Mouse (Mus musculus) forebrain, embryonic 11.5 days (tissue): ENCODE measurements around the gene Best3. TPM values are rescaled to one million over a fixed set of nuclear protein-coding genes. Genes with fewer than 3 reads are reported as not detected.
"Not testable (repeated sequence)": the region's sequence is repeated elsewhere in the genome, so short reads cannot be mapped to it uniquely, and the experiment has no call there.

Experiments
- ATAC-seq: fragments of 200-750 bp; cut with Nextera tagmentation; replicated peaks from 2 replicates; pipeline ENCODE4 v1.8.0; 2017; ENCODE audit warnings: moderate TSS enrichment; ENCODE audit not compliant: low FRiP score
- DNase-seq: peaks from one replicate; pipeline ENCODE4 v3.0.0-alpha.2; 2017; ENCODE audit warnings: low spot score
- H3K27ac ChIP-seq: fragments of 300-500 bp; sonication (generic); 2 replicates; pipeline ENCODE4 v1.5.1; 2014; ENCODE audit warnings: low read depth, low read length
- H3K27me3 ChIP-seq: fragments of 300-500 bp; sonication (generic); 2 replicates; pipeline ENCODE4 v1.6.1; 2014; ENCODE audit warnings: mild to moderate bottlenecking, low read length, mixed read lengths; ENCODE audit not compliant: control insufficient read depth, insufficient read depth
- H3K36me3 ChIP-seq: fragments of 300-500 bp; sonication (generic); 2 replicates; pipeline ENCODE4 v1.6.1; 2014; ENCODE audit warnings: mild to moderate bottlenecking, low read length, moderate library complexity, mixed read lengths; ENCODE audit not compliant: control insufficient read depth, insufficient read depth
- H3K4me1 ChIP-seq: fragments of 300-500 bp; sonication (generic); replicated peaks from 2 replicates; pipeline ENCODE4 v1.6.1; 2014; ENCODE audit warnings: low read length, mixed read lengths; ENCODE audit not compliant: control insufficient read depth, insufficient read depth
- H3K4me2 ChIP-seq: fragments of 300-500 bp; sonication (generic); 2 replicates; pipeline ENCODE4 v1.6.1; 2014; ENCODE audit warnings: low read depth, mild to moderate bottlenecking, low read length, moderate library complexity, mixed read lengths; ENCODE audit not compliant: severe bottlenecking
- H3K4me3 ChIP-seq: fragments of 300-500 bp; sonication (generic); 2 replicates; pipeline ENCODE4 v1.5.1; 2014; ENCODE audit warnings: low read depth, low read length
- H3K9ac ChIP-seq: fragments of 300-500 bp; sonication (generic); 2 replicates; pipeline ENCODE4 v1.6.1; 2014; ENCODE audit warnings: low read length
- H3K9me3 ChIP-seq: fragments of 300-500 bp; sonication (generic); 2 replicates; pipeline ENCODE4 v1.6.1; 2016; ENCODE audit warnings: low read length, mixed read lengths; ENCODE audit not compliant: control insufficient read depth
- WGBS: fragments of 180-500 bp; shearing (Covaris S2); extraction: QIAGEN DNeasy Blood & Tissue Kit; methylation state at CpG from one replicate; pipeline ENCODE4 v1.1.7; 2014; 5-methylcytosine and 5-hydroxymethylcytosine counted together
- polyA plus RNA-seq: library from polyadenylated mRNA; unstranded; fragments of >200 nt; fragmentation: Nextera tagmentation; extraction: Ambion mirVana; gene quantifications from 2 replicates; pipeline ENCODE4 v1.2.1, GENCODE M21; 2014

Gene Best3
- polyA plus RNA-seq, 1 experiment from 2014 or later, result 0.15 TPM

- Histone ChIP-seq H3K27me3 (no peaks in the 10 kb centered on the region), H3K4me1 (no peaks in the 10 kb centered on the region), H3K4me3 (no peak overlapping the region), H3K36me3 (no peaks in the 10 kb centered on the region), H3K9me3 (no peaks in the 10 kb centered on the region), H3K27ac (no peak overlapping the region), H3K9ac (no peak overlapping the region), H3K4me2 (no peak overlapping the region)
- no peak for DNase-seq
- WGBS, result 85% methylated on average over 6 of the region's 6 CpGs
- ATAC-seq, result no peak
Measured at GRCm38 (mm10) chr10:117009691-117010090, 23.6 kb downstream of the Best3 start.

- Histone ChIP-seq H3K4me1 (no peaks in the 10 kb centered on the region), H3K9me3 (no peaks in the 10 kb centered on the region), H3K27ac (no peak overlapping the region), H3K4me3 (no peak overlapping the region), H3K9ac (no peak overlapping the region), H3K4me2 (no peak overlapping the region), H3K27me3 (no peaks in the 10 kb centered on the region), H3K36me3 (no peaks in the 10 kb centered on the region)
- DNase-seq (no peak), ATAC-seq (no peak)
- WGBS, result 53% methylated on average over 8 of the region's 8 CpGs
Measured at GRCm38 (mm10) chr10:117011047-117011446, 24.9 kb downstream of the Best3 start.

- no peak for DNase-seq
- no peak overlapping the region for H3K4me3 ChIP-seq
- no peaks in the 10 kb centered on the region for H3K36me3 ChIP-seq
- H3K9me3 ChIP-seq, result no peaks in the 10 kb centered on the region
- H3K27ac ChIP-seq, result no peak overlapping the region
- H3K9ac ChIP-seq, result no peak overlapping the region
- H3K4me2 ChIP-seq, result no peak overlapping the region
- no peaks in the 10 kb centered on the region for H3K27me3 ChIP-seq
- no peak for ATAC-seq
- peaks cover 5% of the 10 kb centered on the region; the same call in 1 of the 2 replicates for H3K4me1 ChIP-seq
- 47% methylated on average over 12 of the region's 12 CpGs for WGBS
Measured at GRCm38 (mm10) chr10:117013689-117014390, 27.7 kb downstream of the Best3 start.

- Histone ChIP-seq H3K9ac (no peak overlapping the region), H3K36me3 (no peaks in the 10 kb centered on the region), H3K9me3 (no peaks in the 10 kb centered on the region), H3K27me3 (no peaks in the 10 kb centered on the region), H3K4me1 (peaks cover 5% of the 10 kb centered on the region; the same call in 1 of the 2 replicates), H3K27ac (no peak overlapping the region), H3K4me3 (no peak overlapping the region), H3K4me2 (no peak overlapping the region)
- DNase-seq (no peak), ATAC-seq (no peak)
- 93% methylated on average over 5 of the region's 5 CpGs for WGBS
Measured at GRCm38 (mm10) chr10:117014565-117014964, 28.5 kb downstream of the Best3 start.

- 58% methylated on average over 7 of the region's 7 CpGs for WGBS
- Histone ChIP-seq H3K4me3 (no peak overlapping the region), H3K36me3 (no peaks in the 10 kb centered on the region), H3K27ac (no peak overlapping the region), H3K4me1 (peaks cover 5% of the 10 kb centered on the region; the same call in 1 of the 2 replicates), H3K9me3 (no peaks in the 10 kb centered on the region), H3K4me2 (no peak overlapping the region), H3K9ac (no peak overlapping the region), H3K27me3 (0 out of 2 replicates have a peak, but pooled peaks cover 2% of the 10 kb centered on the region)
- no peak for DNase-seq
- ATAC-seq, result no peak
Measured at GRCm38 (mm10) chr10:117018281-117018840, 32.2 kb downstream of the Best3 start.

GRCm38 (mm10) chr10:117021020-117021754, 35.1 kb downstream of the Best3 start:
- Histone ChIP-seq H3K27ac (no peak overlapping the region), H3K4me1 (peaks cover 5% of the 10 kb centered on the region; the same call in 1 of the 2 replicates), H3K27me3 (peaks cover 4% of the 10 kb centered on the region; the same call in 1 of the 2 replicates), H3K36me3 (no peaks in the 10 kb centered on the region), H3K4me3 (no peak overlapping the region), H3K4me2 (no peak overlapping the region), H3K9me3 (no peaks in the 10 kb centered on the region), H3K9ac (no peak overlapping the region)
- no peak for DNase-seq
- WGBS, result 17% methylated on average over 21 of the region's 21 CpGs
- ATAC-seq, result no peak; the same call in 1 of the 2 replicates

GRCm38 (mm10) chr10:117023693-117024092, 37.6 kb downstream of the Best3 start:
- Histone ChIP-seq H3K4me1 (peaks cover under 1% of the 10 kb centered on the region; the same call in 1 of the 2 replicates), H3K27me3 (peaks cover 4% of the 10 kb centered on the region; the same call in 1 of the 2 replicates), H3K4me3 (no peak overlapping the region), H3K27ac (no peak overlapping the region), H3K4me2 (no peak overlapping the region), H3K36me3 (no peaks in the 10 kb centered on the region), H3K9ac (no peak overlapping the region), H3K9me3 (no peaks in the 10 kb centered on the region)
- 66% methylated on average over 16 of the region's 16 CpGs for WGBS
- DNase-seq (no peak), ATAC-seq (no peak)

GRCm38 (mm10) chr10:117025776-117026175, 39.7 kb downstream of the Best3 start:
- not testable (repeated sequence) for ATAC-seq, H3K36me3 ChIP-seq, H3K27ac ChIP-seq, H3K9ac ChIP-seq, DNase-seq, H3K27me3 ChIP-seq, H3K4me1 ChIP-seq, H3K4me2 ChIP-seq, H3K9me3 ChIP-seq, H3K4me3 ChIP-seq
